Mouse (Mus musculus) cerebellum, postnatal 25 days (tissue): ENCODE measurements around the gene Lyzl6.

ENCODE experiments used
- DNase-seq, 2 experiments: peaks; one replicate each; pipeline ENCODE4 v3.0.0; 2021; ENCODE audit warnings: mixed read lengths in 2 of 2

Lyzl6 gene

DNA sequence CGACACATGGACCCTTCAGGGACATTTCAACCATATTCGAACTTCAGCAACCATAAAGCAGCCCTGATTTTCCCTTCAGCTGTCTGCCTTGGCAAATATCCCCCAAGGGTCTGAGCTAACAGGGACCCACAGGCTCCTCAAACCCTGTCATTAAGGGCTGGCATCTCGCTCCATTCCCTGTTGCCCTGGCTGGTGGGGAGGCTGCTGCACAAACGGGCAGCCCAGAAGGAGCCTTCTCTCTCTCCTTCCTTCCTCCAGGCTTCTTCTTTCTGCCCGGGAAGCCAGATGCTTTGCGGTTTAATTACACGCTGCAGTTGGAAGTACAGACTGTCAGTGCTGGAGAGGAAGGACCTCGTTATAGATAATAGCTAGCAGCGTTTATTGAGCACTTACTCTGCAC, 4.5 kb upstream of the Lyzl6 start:
- DNase-seq, result no peak

- DNase-seq, result peak; percentile 68 to 77
Observed at GRCm38 (mm10) chr11:103639407-103639946, 787 bp upstream of the Lyzl6 start.

DNA sequence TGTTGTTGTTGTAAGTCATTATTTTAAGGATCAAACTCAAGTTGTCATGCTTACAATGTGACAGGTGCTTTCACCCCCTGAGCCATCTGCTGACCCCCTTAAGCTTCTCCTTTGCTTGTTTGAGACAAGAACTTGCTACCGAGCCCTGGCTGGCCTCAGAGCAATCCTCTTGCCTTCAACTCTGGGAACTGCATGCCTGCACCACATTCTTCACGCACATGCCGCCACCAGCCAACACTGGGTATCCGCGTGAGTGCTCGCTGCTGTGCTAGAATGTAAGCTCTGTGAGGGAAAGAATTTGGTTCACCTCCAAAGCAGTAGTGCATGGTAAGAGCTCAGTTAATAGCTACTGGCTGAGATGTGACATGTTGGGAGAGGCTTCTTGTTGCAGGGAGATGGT, 2.4 kb downstream of the Lyzl6 start:
- no peak for DNase-seq

- DNase-seq, result no peak
Observed at GRCm38 (mm10) chr11:103635481-103635880, 3.2 kb downstream of the Lyzl6 start.

DNA sequence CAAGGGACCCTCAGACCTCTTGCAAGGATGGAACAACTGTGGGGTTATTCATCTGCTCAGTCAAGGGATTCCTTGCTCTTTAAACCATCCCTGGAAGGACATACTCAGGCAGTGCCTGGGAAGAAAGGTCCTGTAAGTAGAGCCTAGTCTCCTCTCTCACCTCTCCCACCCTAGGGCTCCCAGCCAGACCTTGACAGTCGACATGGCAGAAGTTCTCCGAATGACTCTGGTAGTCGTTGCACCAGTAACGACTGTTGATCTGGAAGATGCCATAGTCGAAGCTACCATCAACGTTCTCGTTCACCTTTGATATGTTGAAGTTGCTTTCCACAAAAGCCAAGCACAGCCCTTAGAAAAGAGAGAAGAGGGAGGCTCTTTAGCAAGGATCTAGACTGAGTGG, 3.9 kb downstream of the Lyzl6 start:
- no peak for DNase-seq

GRCm38 (mm10) chr11:103627453-103627852, 11.2 kb downstream of the Lyzl6 start:
- no peak for DNase-seq

DNA sequence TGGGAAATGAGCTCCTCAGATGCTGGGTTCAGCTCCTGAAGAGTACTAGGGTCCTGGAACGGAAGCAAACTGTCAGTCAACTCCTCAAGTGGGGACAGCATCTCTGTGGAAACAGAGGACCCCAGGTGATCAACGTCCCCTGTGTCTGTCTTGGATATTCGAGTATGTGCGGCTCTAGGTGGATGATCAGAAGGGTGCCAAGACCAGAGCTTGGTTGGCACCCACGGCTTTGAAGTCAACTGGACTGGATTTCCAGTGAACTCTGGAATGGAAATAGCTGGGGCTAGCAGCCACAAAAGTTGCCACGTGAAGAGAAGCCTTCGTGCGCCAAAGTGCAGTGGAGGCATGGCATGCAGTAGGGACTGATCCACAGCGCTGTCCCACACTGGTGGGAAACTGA, 17.6 kb downstream of the Lyzl6 start, which contains the start of gene Gm884:
Gene Gm884 (minus strand): TSS at position 101 of the 400 bp plus-strand sequence.
- no peak for DNase-seq

- no peak for DNase-seq
Observed at GRCm38 (mm10) chr11:103610772-103611171, 27.9 kb downstream of the Lyzl6 start.

GRCm38 (mm10) chr11:103606611-103607010, 32.1 kb downstream of the Lyzl6 start:
- no peak for DNase-seq
